ENCODE assay signal across 14 mouse cellular contexts in genomic region chr7:98163700-98164099, GRCm38 (mm10). TPM values are rescaled to one million over a fixed set of nuclear protein-coding genes. Genes with fewer than 3 reads are reported as not detected.
DNase-seq lines count a peak whose midpoint lies in the region; ATAC-seq lines count a peak whose summit lies in the region.
"Had no signal": no experiment of that assay in that cellular context is flagged by ENCODE, and none has a peak within 500 bp of the region (broad histone marks: within the 10 kb centered on the region; RNA-seq: fewer than 3 reads in every experiment).

No protein-coding gene starts in this region.

- peaks cover 26% of the 10 kb centered on the region for H3K4me1 ChIP-seq in kidney, embryonic 14.5 days (ENCODE audit: control insufficient read depth, insufficient read depth, low read length)
- H3K4me1 ChIP-seq in heart, embryonic 10.5 days: peaks cover 58% of the 10 kb centered on the region

- no peaks in the 10 kb centered on the region for H3K27me3 ChIP-seq in kidney, embryonic 14.5 days (ENCODE audit: control insufficient read depth, insufficient read depth, low read length)
- no peaks in the 10 kb centered on the region for H3K27me3 ChIP-seq in heart, embryonic 10.5 days (ENCODE audit: insufficient read depth, poor library complexity, severe bottlenecking)
- H3K27me3 ChIP-seq: embryonic facial prominence, embryonic 12.5 days; hindbrain, embryonic 15.5 days had no signal

- H3K36me3 ChIP-seq in kidney, embryonic 14.5 days (ENCODE audit: control insufficient read depth, insufficient read depth, low read length): no peaks in the 10 kb centered on the region
- H3K36me3 ChIP-seq in heart, embryonic 10.5 days: no peaks in the 10 kb centered on the region
- H3K36me3 ChIP-seq: embryonic facial prominence, embryonic 12.5 days; forebrain, embryonic 10.5 days; hindbrain, embryonic 15.5 days had no signal

- no peak overlapping the region for H3K4me2 ChIP-seq in kidney, embryonic 14.5 days (replicated peaks; ENCODE audit: low read depth, low read length)
- H3K4me2 ChIP-seq: embryonic facial prominence, embryonic 12.5 days; hindbrain, embryonic 15.5 days had no signal

- H3K27ac ChIP-seq in kidney, embryonic 14.5 days (ENCODE audit: low read depth, low read length): no peak overlapping the region; the same call in 1 of the 2 replicates
- no peak overlapping the region for H3K27ac ChIP-seq in heart, embryonic 10.5 days
- H3K27ac ChIP-seq: embryonic facial prominence, embryonic 12.5 days; forebrain, embryonic 10.5 days; hindbrain, embryonic 15.5 days had no signal

- no peak overlapping the region for H3K9ac ChIP-seq in kidney, embryonic 14.5 days (ENCODE audit: low read depth, low read length)
- H3K9ac ChIP-seq: embryonic facial prominence, embryonic 12.5 days; hindbrain, embryonic 15.5 days had no signal

- no peak overlapping the region for H3K4me3 ChIP-seq in kidney, embryonic 14.5 days (ENCODE audit: low read length)
- H3K4me3 ChIP-seq in heart, embryonic 10.5 days: no peak overlapping the region
- H3K4me3 ChIP-seq: embryonic facial prominence, embryonic 12.5 days; forebrain, embryonic 10.5 days; hindbrain, embryonic 15.5 days had no signal

- no peak for ATAC-seq in kidney, embryonic 14.5 days (ENCODE audit: low FRiP score, low TSS enrichment)
- ATAC-seq: activated CD4-positive, CD25-positive, alpha-beta regulatory T cell, adult 4 months had no signal

- H3K9me3 ChIP-seq in kidney, embryonic 14.5 days (ENCODE audit: control insufficient read depth, low read length): no peaks in the 10 kb centered on the region
- no peaks in the 10 kb centered on the region for H3K9me3 ChIP-seq in heart, embryonic 10.5 days
- H3K9me3 ChIP-seq: embryonic facial prominence, embryonic 12.5 days; forebrain, embryonic 10.5 days; hindbrain, embryonic 15.5 days had no signal

- peak; percentile 22 to 54 for DNase-seq in adrenal gland, adult (ENCODE audit: inconsistent age in 2 of 2, low spot score in 1 of 2)
- no peak for DNase-seq in adrenal gland, adult 2 months
- DNase-seq in kidney, postnatal 10 days: peak; percentile 23
- peak; percentile 81 for DNase-seq in urinary bladder, postnatal 14 days (ENCODE audit: low spot score)
- no peak for DNase-seq in urinary bladder, adult 2 months (ENCODE audit: low spot score)
- no peak for DNase-seq in heart, embryonic 10.5 days (ENCODE audit: low spot score)
- no peak for DNase-seq in B cell, adult 2 months
- DNase-seq: cerebellum, postnatal 25 days had no signal

- WGBS in kidney, embryonic 14.5 days: 41% methylated on average over 3 of the region's 3 CpGs
- WGBS in heart, embryonic 10.5 days: 42% methylated on average over 3 of the region's 3 CpGs

RNA-seq across cellular contexts. Expression of gene Capn5, which starts 14.4 kb away (rescaled TPM):
- total RNA-seq in adrenal gland, adult 2 months (2021): 1 to 10 TPM; 4.1 to 6.1 TPM
- 8.4 and 11.2 TPM in 2 replicates for polyA plus RNA-seq in adrenal gland, adult 2 months (2012; rRNA removed)
- 4.8 and 10.4 TPM in 2 replicates for polyA plus RNA-seq in kidney, embryonic 14.5 days (2014; fragmentation: Nextera tagmentation; extraction: Ambion mirVana)
- polyA plus RNA-seq in urinary bladder, adult 2 months (2012; rRNA removed): 71.4 and 76.6 TPM in 2 replicates
- 9.4 and 11.0 TPM in 2 replicates for polyA plus RNA-seq in heart, embryonic 10.5 days (2016; fragmentation: Nextera tagmentation; extraction: Ambion mirVana)

RNA-seq across cellular contexts. Expression of gene Omp, which starts 18.4 kb away (rescaled TPM):
- total RNA-seq in adrenal gland, adult 2 months (2021): 1 to 10 TPM in 1 of 2 experiments, under 1 TPM in 1; 0.17 to 5.7 TPM
- 3.3 and 10.3 TPM in 2 replicates for polyA plus RNA-seq in adrenal gland, adult 2 months (2012; rRNA removed)
- 0.20 and 0.51 TPM in 2 replicates for polyA plus RNA-seq in kidney, embryonic 14.5 days (2014; fragmentation: Nextera tagmentation; extraction: Ambion mirVana)
- 1.7 and 2.2 TPM in 2 replicates for polyA plus RNA-seq in urinary bladder, adult 2 months (2012; rRNA removed)
- 0.33 TPM in 2 replicates for polyA plus RNA-seq in heart, embryonic 10.5 days (2016; fragmentation: Nextera tagmentation; extraction: Ambion mirVana)
- polyA plus RNA-seq: activated CD4-positive, CD25-positive, alpha-beta regulatory T cell, adult 4 months had no signal

RNA-seq across cellular contexts. Expression of gene B3gnt6, which starts 35.6 kb away (rescaled TPM):
- under 1 TPM in 1 of 2 experiments, not detected in 1; 0.78 TPM for total RNA-seq in adrenal gland, adult 2 months (2021)
- 0.19 and 0.20 TPM in 2 replicates for polyA plus RNA-seq in adrenal gland, adult 2 months (2012; rRNA removed)
- polyA plus RNA-seq in kidney, embryonic 14.5 days (2014; fragmentation: Nextera tagmentation; extraction: Ambion mirVana): 0.15 TPM in 1 of 2 replicates, not detected in the other
- 0.32 and 0.46 TPM in 2 replicates for polyA plus RNA-seq in urinary bladder, adult 2 months (2012; rRNA removed)
- polyA plus RNA-seq in heart, embryonic 10.5 days (2016; fragmentation: Nextera tagmentation; extraction: Ambion mirVana): 0.06 TPM in 1 of 2 replicates, not detected in the other
- polyA plus RNA-seq: activated CD4-positive, CD25-positive, alpha-beta regulatory T cell, adult 4 months; embryonic facial prominence, embryonic 12.5 days; forebrain, embryonic 10.5 days; limb, embryonic 11.5 days had no signal

RNA-seq across cellular contexts. Expression of gene Myo7a, which starts 44.4 kb away (rescaled TPM):
- total RNA-seq in adrenal gland, adult 2 months (2021): 100 to 1,000 TPM; 140 to 146 TPM
- 136 and 180 TPM in 2 replicates for polyA plus RNA-seq in adrenal gland, adult 2 months (2012; rRNA removed)
- 7.9 and 15.4 TPM in 2 replicates for polyA plus RNA-seq in kidney, embryonic 14.5 days (2014; fragmentation: Nextera tagmentation; extraction: Ambion mirVana)
- polyA plus RNA-seq in urinary bladder, adult 2 months (2012; rRNA removed): 29.5 and 35.3 TPM in 2 replicates
- polyA plus RNA-seq in heart, embryonic 10.5 days (2016; fragmentation: Nextera tagmentation; extraction: Ambion mirVana): 16.4 and 17.3 TPM in 2 replicates

Comparison
In these comparisons a context has a peak if more than half of its experiments do, and no peak if none do; other contexts are left out.
1. DNase-seq: peak in adrenal gland, adult (2 of 2), kidney, postnatal 10 days (single experiment) and urinary bladder, postnatal 14 days (single experiment); none in adrenal gland, adult 2 months (single experiment), urinary bladder, adult 2 months (single experiment), heart, embryonic 10.5 days (single experiment) and B cell, adult 2 months (0 of 2).